Mouse (Mus musculus) spleen, adult 2 months (tissue): ENCODE data around the gene Trnp1.
"Not testable (repeated sequence)": the region's sequence is repeated elsewhere in the genome, so short reads cannot be mapped to it uniquely, and the experiment has no call there.

Experiments used
- CTCF ChIP-seq: fragments of 200-500 bp; IDR thresholded peaks from 2 replicates; pipeline ENCODE4 v1.5.1; 2011; ENCODE audit warnings: mild to moderate bottlenecking, inconsistent platforms; ENCODE audit not compliant: insufficient read depth, insufficient read length, insufficient replicate concordance; ENCODE audit errors: extremely low read depth
- POLR2A ChIP-seq: fragments of 200-500 bp; IDR thresholded peaks from 2 replicates; pipeline ENCODE4 v1.6.1; 2011; ENCODE audit warnings: low read depth, low read length, inconsistent platforms

DNA sequence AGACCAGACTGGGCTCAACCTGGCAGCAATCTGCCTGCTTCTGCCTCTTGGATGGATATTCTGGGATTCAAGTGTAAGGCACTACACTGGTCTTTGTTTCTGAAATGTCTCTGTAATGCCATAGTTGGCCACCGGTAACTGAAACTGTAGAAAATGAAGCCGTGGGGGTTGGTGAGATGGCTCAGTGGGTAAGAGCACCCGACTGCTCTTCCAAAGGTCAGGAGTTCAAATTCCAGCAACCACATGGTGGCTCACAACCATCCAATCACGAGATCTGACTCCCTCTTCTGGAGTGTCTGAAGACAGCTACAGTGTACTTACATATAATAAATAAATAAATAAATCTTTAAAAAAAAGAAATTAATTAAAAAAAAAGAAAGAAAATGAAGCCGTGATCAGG is 14.2 kb upstream of the Trnp1 start:
- TF ChIP-seq POLR2A, CTCF: not testable (repeated sequence)
